Mouse (Mus musculus) heart, embryonic 15.5 days (tissue): ENCODE data around the gene Gipc1. TPM values are rescaled to one million over a fixed set of nuclear protein-coding genes. Genes with fewer than 3 reads are reported as not detected.
A peak's percentile ranks its signal among the peaks of the same experiment; 100 is the strongest.

Source experiments
- ATAC-seq: fragments of 200-750 bp; cut with Nextera tagmentation; replicated peaks from 2 replicates; pipeline ENCODE4 v1.8.0; 2017; ENCODE audit warnings: low read depth, moderate TSS enrichment; ENCODE audit not compliant: insufficient number of reproducible peaks, insufficient read depth, low FRiP score
- H3K27ac ChIP-seq: fragments of 300-500 bp; sonication (generic); 2 replicates; pipeline ENCODE4 v1.5.1; 2015; ENCODE audit warnings: mild to moderate bottlenecking, inconsistent platforms
- H3K27me3 ChIP-seq: fragments of 300-500 bp; sonication (generic); 2 replicates; pipeline ENCODE4 v1.6.1; 2015; ENCODE audit warnings: inconsistent platforms
- H3K36me3 ChIP-seq: fragments of 300-500 bp; sonication (generic); 2 replicates; pipeline ENCODE4 v1.6.1; 2015; ENCODE audit warnings: mild to moderate bottlenecking, inconsistent platforms
- H3K4me1 ChIP-seq: fragments of 300-500 bp; sonication (generic); replicated peaks from 2 replicates; pipeline ENCODE4 v1.6.1; 2015; ENCODE audit warnings: inconsistent platforms
- H3K4me2 ChIP-seq: fragments of 300-500 bp; sonication (generic); 2 replicates; pipeline ENCODE4 v1.6.1; 2015; ENCODE audit warnings: inconsistent platforms, mild to moderate bottlenecking, moderate library complexity
- H3K4me3 ChIP-seq: fragments of 300-500 bp; sonication (generic); 2 replicates; pipeline ENCODE4 v1.5.1; 2015; ENCODE audit warnings: mild to moderate bottlenecking, inconsistent platforms
- H3K9ac ChIP-seq: fragments of 300-500 bp; sonication (generic); 2 replicates; pipeline ENCODE4 v1.6.1; 2015; ENCODE audit warnings: mild to moderate bottlenecking, inconsistent platforms
- H3K9me3 ChIP-seq: fragments of 300-500 bp; sonication (generic); replicated peaks from 2 replicates; pipeline ENCODE4 v1.6.1; 2016; ENCODE audit warnings: inconsistent platforms
- WGBS: fragments of 180-500 bp; shearing (Covaris S2); methylation state at CpG from one replicate; pipeline ENCODE4 v1.1.7; 2015; ENCODE audit warnings: mixed read lengths; 5-methylcytosine and 5-hydroxymethylcytosine counted together
- polyA plus RNA-seq: library from polyadenylated mRNA; unstranded; fragments of >200 nt; fragmentation: Nextera tagmentation; extraction: Ambion mirVana; gene quantifications from 2 replicates; pipeline ENCODE4 v1.2.1, GENCODE M21; 2015

The Gipc1 gene
- polyA plus RNA-seq, 1 experiment from 2014 or later: 127 TPM

GRCm38 (mm10) chr8:83681099-83681498, 28.6 kb downstream of the Gipc1 start:
- peaks cover 16% of the 10 kb centered on the region for H3K4me1 ChIP-seq
- no peaks in the 10 kb centered on the region for H3K9me3 ChIP-seq
- no peak overlapping the region for H3K9ac ChIP-seq
- peak overlapping the region; percentile 46 for H3K27ac ChIP-seq
- 0 out of 2 replicates have a peak, but pooled peaks have one; percentile 48 for ATAC-seq
- WGBS: 26% methylated on average over 6 of the region's 6 CpGs
- H3K4me2 ChIP-seq: no peak overlapping the region
- peaks cover 73% of the 10 kb centered on the region for H3K36me3 ChIP-seq
- H3K4me3 ChIP-seq: no peak overlapping the region
- H3K27me3 ChIP-seq: no peaks in the 10 kb centered on the region

GRCm38 (mm10) chr8:83684517-83684916, 32.0 kb downstream of the Gipc1 start:
- no peak overlapping the region for H3K4me2 ChIP-seq
- peaks cover 16% of the 10 kb centered on the region for H3K4me1 ChIP-seq
- no peaks in the 10 kb centered on the region for H3K9me3 ChIP-seq
- 88% methylated on average over 9 of the region's 9 CpGs for WGBS
- ATAC-seq: no peak
- H3K9ac ChIP-seq: no peak overlapping the region
- no peak overlapping the region for H3K4me3 ChIP-seq
- H3K27me3 ChIP-seq: no peaks in the 10 kb centered on the region
- no peak overlapping the region for H3K27ac ChIP-seq
- H3K36me3 ChIP-seq: peaks cover 57% of the 10 kb centered on the region

- H3K27ac ChIP-seq: no peak overlapping the region
- ATAC-seq: no peak
- WGBS: 89% methylated on average over 6 of the region's 6 CpGs
Observed at GRCm38 (mm10) chr8:83689264-83689663, 36.8 kb downstream of the Gipc1 start.

GRCm38 (mm10) chr8:83693609-83694236, 41.2 kb downstream of the Gipc1 start:
- no peak overlapping the region for H3K4me3 ChIP-seq
- no peak overlapping the region for H3K4me2 ChIP-seq
- H3K9me3 ChIP-seq: no peaks in the 10 kb centered on the region
- H3K27me3 ChIP-seq: no peaks in the 10 kb centered on the region
- H3K9ac ChIP-seq: no peak overlapping the region
- whole genome bisulfite sequencing: 73% methylated on average over 10 of the region's 10 CpGs
- peaks cover 41% of the 10 kb centered on the region for H3K4me1 ChIP-seq
- no peak overlapping the region for H3K27ac ChIP-seq
- H3K36me3 ChIP-seq: peaks cover 32% of the 10 kb centered on the region
- no peak for ATAC-seq

More at GRCm38 (mm10) chr8:83689264-83689663, 36.8 kb downstream of the Gipc1 start:
- Histone ChIP-seq H3K4me2 (no peak overlapping the region), H3K9ac (no peak overlapping the region), H3K9me3 (no peaks in the 10 kb centered on the region), H3K27me3 (no peaks in the 10 kb centered on the region), H3K36me3 (peaks cover 56% of the 10 kb centered on the region), H3K4me1 (peaks cover 6% of the 10 kb centered on the region), H3K4me3 (no peak overlapping the region)

GRCm38 (mm10) chr8:83694369-83695160, 42.1 kb downstream of the Gipc1 start:
- H3K4me3 ChIP-seq: no peak overlapping the region
- H3K36me3 ChIP-seq: peaks cover 32% of the 10 kb centered on the region
- WGBS: 77% methylated on average over 11 of the region's 11 CpGs
- no peaks in the 10 kb centered on the region for H3K27me3 ChIP-seq
- H3K4me1 ChIP-seq: peaks cover 45% of the 10 kb centered on the region
- ATAC-seq: no peak
- no peaks in the 10 kb centered on the region for H3K9me3 ChIP-seq
- no peak overlapping the region for H3K9ac ChIP-seq
- no peak overlapping the region for H3K4me2 ChIP-seq
- H3K27ac ChIP-seq: no peak overlapping the region

GRCm38 (mm10) chr8:83695351-83696106, 43.1 kb downstream of the Gipc1 start:
- Histone ChIP-seq H3K4me2 (0 out of 2 replicates have a peak overlapping the region, but pooled peaks have one; percentile 12), H3K4me3 (no peak overlapping the region), H3K9ac (no peak overlapping the region), H3K27ac (no peak overlapping the region), H3K9me3 (no peaks in the 10 kb centered on the region), H3K4me1 (peaks cover 54% of the 10 kb centered on the region), H3K36me3 (peaks cover 23% of the 10 kb centered on the region), H3K27me3 (no peaks in the 10 kb centered on the region)
- WGBS: 69% methylated on average over 16 of the region's 17 CpGs
- ATAC-seq: no peak

- 37% methylated on average over 19 of the region's 19 CpGs for WGBS
- no peak for ATAC-seq
- no peaks in the 10 kb centered on the region for H3K27me3 ChIP-seq
- peak overlapping the region; percentile 98 for H3K9ac ChIP-seq
- peak overlapping the region; percentile 97 for H3K4me2 ChIP-seq
- H3K27ac ChIP-seq: peak overlapping the region; percentile 88
- peaks cover 2% of the 10 kb centered on the region; the same call in 1 of the 2 replicates for H3K36me3 ChIP-seq
- H3K4me1 ChIP-seq: peaks cover 59% of the 10 kb centered on the region
- H3K4me3 ChIP-seq: peak overlapping the region; percentile 84
- no peaks in the 10 kb centered on the region for H3K9me3 ChIP-seq
Observed at GRCm38 (mm10) chr8:83697374-83698220, 45.1 kb downstream of the Gipc1 start.

- peak overlapping the region; percentile 84 for H3K4me3 ChIP-seq
- ATAC-seq: 0 out of 2 replicates have a peak, but pooled peaks have one; percentile 8
- H3K27ac ChIP-seq: peak overlapping the region; percentile 88
- H3K4me2 ChIP-seq: peak overlapping the region; percentile 97
- no peaks in the 10 kb centered on the region for H3K9me3 ChIP-seq
- H3K27me3 ChIP-seq: no peaks in the 10 kb centered on the region
- 4% methylated on average over 15 of the region's 15 CpGs for WGBS
- H3K4me1 ChIP-seq: peaks cover 59% of the 10 kb centered on the region
- H3K36me3 ChIP-seq: no peaks in the 10 kb centered on the region
- H3K9ac ChIP-seq: peak overlapping the region; percentile 98
Observed at GRCm38 (mm10) chr8:83698291-83698660, 45.8 kb downstream of the Gipc1 start.

GRCm38 (mm10) chr8:83698661-83699453, 46.4 kb downstream of the Gipc1 start, which contains the start of gene Pkn1:
Pkn1 (minus strand) TSS chr8:83699179.
- Histone ChIP-seq H3K9me3 (no peaks in the 10 kb centered on the region), H3K27me3 (no peaks in the 10 kb centered on the region), H3K36me3 (no peaks in the 10 kb centered on the region), H3K9ac (peak within 1 kb of the TSS; percentile 98), H3K4me2 (peak within 1 kb of the TSS; percentile 97), H3K4me3 (peak within 1 kb of the TSS; percentile 84), H3K4me1 (peaks cover 57% of the 10 kb centered on the region), H3K27ac (peak within 1 kb of the TSS; percentile 88)
- ATAC-seq: peak; percentile 88
- under 1% methylated on average over 85 of the region's 85 CpGs for WGBS

- Histone ChIP-seq H3K4me3 (peak overlapping the region; percentile 84), H3K9ac (peak overlapping the region; percentile 98), H3K9me3 (no peaks in the 10 kb centered on the region), H3K4me1 (peaks cover 50% of the 10 kb centered on the region), H3K27ac (peak overlapping the region; percentile 88), H3K4me2 (peak overlapping the region; percentile 97), H3K36me3 (no peaks in the 10 kb centered on the region), H3K27me3 (no peaks in the 10 kb centered on the region)
- ATAC-seq: no peak
- WGBS: 29% methylated on average over 9 of the region's 9 CpGs
Observed at GRCm38 (mm10) chr8:83699566-83699965, 47.1 kb downstream of the Gipc1 start.
